Mouse (Mus musculus): Measurements from ENCODE around the gene Cers6.

The Cers6 gene

GRCm38 (mm10) chr2:69150841-69151240 lies 289.6 kb downstream of the Cers6 start:
- DNase-seq (ENCODE audit: low read depth, low spot score), result no peak

DNA sequence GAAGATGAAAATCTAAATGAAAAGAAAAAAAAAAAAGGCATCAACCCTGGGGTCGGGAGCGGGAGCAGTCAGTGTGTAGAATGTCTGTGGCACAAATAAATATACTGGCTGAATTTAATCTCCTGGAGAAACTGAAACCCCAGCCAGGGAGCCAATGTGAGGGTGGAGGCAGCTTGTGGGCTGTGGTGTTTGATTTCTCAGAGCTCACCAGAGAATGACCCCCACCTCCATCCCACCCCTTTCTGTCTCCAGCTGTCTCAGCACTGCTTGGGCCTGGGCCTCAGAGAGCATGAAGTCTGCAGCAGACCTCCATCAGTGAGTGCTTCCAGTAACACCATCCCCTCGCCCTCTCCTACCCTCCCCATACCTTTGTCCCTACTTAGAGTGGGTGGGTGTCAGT lies 294.6 kb downstream of the Cers6 start:
- no peak for DNase-seq (ENCODE audit: low read depth, low spot score)

DNA sequence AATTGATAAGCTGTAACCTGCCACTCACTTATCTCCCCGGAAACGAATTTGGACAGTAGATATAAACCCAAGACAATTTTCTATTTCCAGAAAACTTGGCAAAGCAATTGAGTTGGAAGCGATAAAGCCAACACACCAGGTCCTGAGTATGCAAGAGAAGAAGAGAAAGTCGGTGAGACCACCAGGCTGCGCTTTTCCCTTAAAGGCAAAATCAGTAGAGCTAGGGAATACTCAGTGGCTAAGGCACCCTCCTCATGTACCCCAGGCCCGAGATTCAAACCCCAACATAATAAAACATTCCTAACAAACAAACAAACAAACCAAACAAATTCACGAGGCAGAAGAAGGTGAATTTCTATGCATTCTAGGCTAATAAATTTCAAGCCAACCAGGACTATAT lies 295.0 kb downstream of the Cers6 start:
- no peak for DNase-seq (ENCODE audit: low read depth, low spot score)

- no peak for DNase-seq (ENCODE audit: low read depth, low spot score)
Measured at GRCm38 (mm10) chr2:69158907-69159306, 297.7 kb downstream of the Cers6 start.

Data from 3T3-L1 (cell line).